Mouse (Mus musculus): Measurements from ENCODE around the gene Bcat1. TPM values are rescaled to one million over a fixed set of nuclear protein-coding genes. Genes with fewer than 3 reads are reported as not detected.
"Not testable (repeated sequence)": the region's sequence is repeated elsewhere in the genome, so short reads cannot be mapped to it uniquely, and the experiment has no call there.

The Bcat1 gene
- total and polyA plus RNA-seq, 3 experiments: 0.37 to 1.0 (median 0.86) TPM

DNA sequence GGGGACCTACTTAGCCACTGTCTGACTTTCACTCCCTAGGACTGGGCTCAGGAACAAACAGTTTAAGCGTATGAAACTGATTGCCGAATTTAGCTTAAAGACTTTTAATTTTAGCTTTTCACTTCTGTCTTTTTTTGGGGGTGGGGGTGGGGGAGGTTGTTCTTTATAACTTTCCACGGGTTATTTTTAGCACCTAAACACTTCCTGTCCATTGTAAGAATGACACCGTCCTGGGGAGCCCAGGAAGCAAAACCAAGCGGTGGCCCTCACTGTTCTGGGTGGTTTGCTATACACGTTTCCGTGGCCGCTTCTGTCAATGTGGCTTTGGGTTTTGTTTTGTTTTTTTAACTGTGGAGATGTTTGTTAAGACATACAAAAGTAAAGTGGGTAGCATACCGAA lies 24.9 kb upstream of the Bcat1 start:
- 18% methylated on average over 9 of the region's 9 CpGs for WGBS
- intact Hi-C loops (cut with DNase I): no loop called here
- peak overlapping the region; percentile 28 for H3K27ac ChIP-seq

DNA sequence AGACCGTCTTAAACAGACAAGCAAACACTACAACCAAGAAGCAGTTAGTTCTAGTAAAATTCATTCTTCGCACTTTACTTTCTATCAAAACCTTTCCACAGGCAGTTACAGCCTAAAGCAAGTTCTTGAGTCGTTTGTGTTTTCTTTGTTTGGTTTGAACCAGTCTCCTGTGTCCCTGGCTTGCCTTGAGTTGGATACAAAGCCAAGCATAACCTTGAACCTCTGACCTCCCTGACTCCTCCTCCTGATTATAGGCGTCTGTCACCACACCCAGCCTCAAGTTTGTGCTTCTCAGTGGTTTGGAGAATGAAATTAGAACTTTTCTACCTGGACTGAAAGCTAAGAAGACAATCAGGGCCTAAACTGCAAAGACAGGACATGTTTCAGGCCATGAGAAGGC lies 18.4 kb upstream of the Bcat1 start:
- H3K36me3 ChIP-seq (ENCODE audit: control insufficient read depth, insufficient read depth, low read length): no peaks in the 10 kb centered on the region
- no peaks in the 10 kb centered on the region for H3K4me1 ChIP-seq (ENCODE audit: control insufficient read depth, insufficient read depth, low read length)
- H3K9ac ChIP-seq (ENCODE audit: low read depth, low read length): no peak overlapping the region
- intact Hi-C loops (cut with DNase I): no loop called here
- WGBS: 74% methylated on average over 4 of the region's 4 CpGs
- no peaks in the 10 kb centered on the region for H3K79me2 ChIP-seq (replicated peaks; ENCODE audit: control insufficient read depth, insufficient read depth, low read length)
- H3K27ac ChIP-seq: no peak overlapping the region
- no peaks in the 10 kb centered on the region for H3K27me3 ChIP-seq (ENCODE audit: control insufficient read depth, insufficient read depth, low read length)
- TF ChIP-seq EP300 (IDR thresholded peaks at IDR 0.05; ENCODE audit: insufficient read depth, low read depth, low read length) (no peak), CTCF (IDR thresholded peaks at IDR 0.05) (no peak), POLR2A (IDR thresholded peaks at IDR 0.05; ENCODE audit: insufficient read depth, low read depth, low read length) (no peak)
- DNase-seq: no peak
- H3K4me3 ChIP-seq: no peak overlapping the region

More for the DNA sequence above, 24.9 kb upstream of the Bcat1 start:
- Histone ChIP-seq H3K27me3 (ENCODE audit: control insufficient read depth, insufficient read depth, low read length) (no peaks in the 10 kb centered on the region), H3K4me1 (ENCODE audit: control insufficient read depth, insufficient read depth, low read length) (peaks cover 10% of the 10 kb centered on the region), H3K79me2 (replicated peaks; ENCODE audit: control insufficient read depth, insufficient read depth, low read length) (no peaks in the 10 kb centered on the region), H3K36me3 (ENCODE audit: control insufficient read depth, insufficient read depth, low read length) (0 out of 2 replicates have a peak, but pooled peaks cover 3% of the 10 kb centered on the region), H3K9ac (ENCODE audit: low read depth, low read length) (no peak overlapping the region), H3K4me3 (no peak overlapping the region)
- peak in 1 of 2 experiments; percentile 34 for DNase-seq
- no peak for TF ChIP-seq EP300 (IDR thresholded peaks at IDR 0.05; ENCODE audit: insufficient read depth, low read depth, low read length)
- TF ChIP-seq CTCF (IDR thresholded peaks at IDR 0.05): no peak
- no peak for TF ChIP-seq POLR2A (IDR thresholded peaks at IDR 0.05; ENCODE audit: insufficient read depth, low read depth, low read length)

GRCm38 (mm10) chr6:145093038-145093622 lies 17.1 kb upstream of the Bcat1 start:
- H3K79me2 ChIP-seq (replicated peaks; ENCODE audit: control insufficient read depth, insufficient read depth, low read length); H3K4me1 ChIP-seq (ENCODE audit: control insufficient read depth, insufficient read depth, low read length); H3K27ac ChIP-seq; intact Hi-C loops (cut with DNase I); H3K4me3 ChIP-seq; H3K9ac ChIP-seq (ENCODE audit: low read depth, low read length); H3K36me3 ChIP-seq (ENCODE audit: control insufficient read depth, insufficient read depth, low read length); H3K27me3 ChIP-seq (ENCODE audit: control insufficient read depth, insufficient read depth, low read length); DNase-seq: not testable (repeated sequence)
- 62% methylated on average over 7 of the region's 7 CpGs for WGBS

- Histone ChIP-seq H3K27me3 (ENCODE audit: control insufficient read depth, insufficient read depth, low read length) (no peaks in the 10 kb centered on the region), H3K27ac (no peak overlapping the region), H3K4me1 (ENCODE audit: control insufficient read depth, insufficient read depth, low read length) (no peaks in the 10 kb centered on the region), H3K79me2 (replicated peaks; ENCODE audit: control insufficient read depth, insufficient read depth, low read length) (no peaks in the 10 kb centered on the region), H3K9ac (ENCODE audit: low read depth, low read length) (no peak overlapping the region), H3K4me3 (no peak overlapping the region), H3K36me3 (ENCODE audit: control insufficient read depth, insufficient read depth, low read length) (no peaks in the 10 kb centered on the region)
- intact Hi-C loops (cut with DNase I): loop anchor here (2.0 kb wide), 1 partner anchor 251 kb away; no protein-coding TSS in a partner anchor
- DNase-seq: no peak
- TF ChIP-seq EP300 (IDR thresholded peaks at IDR 0.05; ENCODE audit: insufficient read depth, low read depth, low read length): no peak
- TF ChIP-seq CTCF (IDR thresholded peaks at IDR 0.05): no peak
- TF ChIP-seq POLR2A (IDR thresholded peaks at IDR 0.05; ENCODE audit: insufficient read depth, low read depth, low read length): no peak
- 78% methylated on average over 7 of the region's 7 CpGs for WGBS
Observed at GRCm38 (mm10) chr6:145091998-145092397, 16.0 kb upstream of the Bcat1 start.

DNA sequence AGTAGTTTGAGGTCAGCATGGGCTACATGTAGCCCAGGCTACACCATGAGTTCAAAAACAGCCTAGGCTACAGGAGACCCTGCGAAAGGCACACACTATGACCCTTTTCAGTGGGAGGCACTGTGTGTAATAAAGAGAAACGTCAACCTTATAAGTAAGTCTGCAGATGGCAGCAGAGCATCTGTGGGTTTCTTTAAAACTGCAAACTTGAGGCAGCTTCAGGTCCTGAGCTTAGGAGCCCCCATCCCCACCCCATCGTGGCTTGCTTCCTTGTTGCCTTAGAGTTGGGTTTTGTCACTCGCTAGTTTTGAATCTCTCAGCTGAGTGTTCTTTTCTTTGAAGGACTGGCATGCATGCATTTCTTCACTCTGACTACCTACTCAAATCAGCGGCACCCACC lies 14.9 kb upstream of the Bcat1 start:
- no peak overlapping the region for H3K4me3 ChIP-seq
- no peak for DNase-seq
- intact Hi-C loops (cut with DNase I): loop anchor here (2.0 kb wide), 1 partner anchor 252 kb away; no protein-coding TSS in a partner anchor
- TF ChIP-seq POLR2A (IDR thresholded peaks at IDR 0.05; ENCODE audit: insufficient read depth, low read depth, low read length): no peak
- no peak for TF ChIP-seq CTCF (IDR thresholded peaks at IDR 0.05)
- no peak for TF ChIP-seq EP300 (IDR thresholded peaks at IDR 0.05; ENCODE audit: insufficient read depth, low read depth, low read length)
- WGBS: 59% methylated on average over 5 of the region's 5 CpGs
- no peaks in the 10 kb centered on the region for H3K4me1 ChIP-seq (ENCODE audit: control insufficient read depth, insufficient read depth, low read length)
- H3K9ac ChIP-seq (ENCODE audit: low read depth, low read length): no peak overlapping the region
- H3K79me2 ChIP-seq (replicated peaks; ENCODE audit: control insufficient read depth, insufficient read depth, low read length): no peaks in the 10 kb centered on the region
- no peak overlapping the region for H3K27ac ChIP-seq
- no peaks in the 10 kb centered on the region for H3K36me3 ChIP-seq (ENCODE audit: control insufficient read depth, insufficient read depth, low read length)
- H3K27me3 ChIP-seq (ENCODE audit: control insufficient read depth, insufficient read depth, low read length): no peaks in the 10 kb centered on the region

DNA sequence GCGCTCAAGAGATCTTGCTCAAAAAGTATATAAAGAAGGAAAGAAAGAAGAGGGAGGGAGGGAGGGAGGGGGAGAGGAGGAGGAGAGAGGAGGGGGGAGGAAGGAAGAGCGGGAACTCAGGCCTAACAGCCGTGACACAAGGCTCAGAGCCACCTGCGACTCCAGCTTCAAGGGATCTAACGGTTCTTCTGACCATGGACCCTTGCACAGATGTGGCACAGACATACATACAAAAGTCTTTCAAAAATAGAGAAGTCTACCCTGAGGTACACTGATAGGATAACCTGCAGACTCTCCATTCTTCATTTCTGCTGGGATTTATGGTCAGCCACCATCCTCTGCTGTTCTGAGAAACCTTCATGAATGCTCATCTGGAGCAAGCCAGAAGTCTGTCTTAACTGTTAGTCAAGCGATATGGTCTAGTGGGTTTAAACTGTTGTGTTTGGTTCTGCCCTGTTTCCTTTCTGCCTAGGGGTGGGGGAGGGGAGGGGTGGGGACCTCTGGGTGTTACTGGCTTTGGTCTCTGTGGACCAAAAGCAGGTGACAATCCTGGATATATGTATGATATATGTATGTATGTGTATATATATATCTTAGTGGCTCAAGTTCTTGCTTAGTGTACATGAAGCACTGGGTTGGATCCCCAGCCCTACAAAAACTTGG lies 14.3 kb upstream of the Bcat1 start:
- H3K4me3 ChIP-seq: no peak overlapping the region
- TF ChIP-seq CTCF (IDR thresholded peaks at IDR 0.05): no peak
- H3K36me3 ChIP-seq (ENCODE audit: control insufficient read depth, insufficient read depth, low read length): no peaks in the 10 kb centered on the region
- H3K27ac ChIP-seq: no peak overlapping the region
- no peak overlapping the region for H3K9ac ChIP-seq (ENCODE audit: low read depth, low read length)
- no peaks in the 10 kb centered on the region for H3K27me3 ChIP-seq (ENCODE audit: control insufficient read depth, insufficient read depth, low read length)
- no peak for DNase-seq
- intact Hi-C loops (cut with DNase I): loop anchor here (2.0 kb wide), 1 partner anchor 252 kb away; no protein-coding TSS in a partner anchor
- WGBS: 71% methylated on average over 6 of the region's 6 CpGs
- no peaks in the 10 kb centered on the region for H3K79me2 ChIP-seq (replicated peaks; ENCODE audit: control insufficient read depth, insufficient read depth, low read length)
- no peaks in the 10 kb centered on the region for H3K4me1 ChIP-seq (ENCODE audit: control insufficient read depth, insufficient read depth, low read length)
